Mouse (Mus musculus) heart, embryonic 14.5 days (tissue): Measurements from ENCODE around the gene Usp20. TPM values are rescaled to one million over a fixed set of nuclear protein-coding genes. Genes with fewer than 3 reads are reported as not detected.

Source experiments
- ATAC-seq: fragments of 200-750 bp; cut with Nextera tagmentation; 2 replicates; pipeline ENCODE4 v1.8.0; 2017; ENCODE audit warnings: low read depth, moderate TSS enrichment; ENCODE audit not compliant: insufficient number of reproducible peaks, insufficient read depth, low FRiP score
- H3K27ac ChIP-seq, 2 experiments: fragments of 200-500 bp in 1 of 2; fragments of 300-500 bp in 1 of 2; sonication (generic) in 1 of 2; replicated peaks in 1 of 2; 2 replicates each; pipeline ENCODE4 v1.5.1; 2012 to 2014; ENCODE audit warnings: low read depth in 2 of 2, low read length in 2 of 2, control low read depth in 1 of 2, mild to moderate bottlenecking in 1 of 2, mixed read lengths in 1 of 2; ENCODE audit not compliant: control insufficient read depth in 1 of 2, insufficient read depth in 1 of 2
- H3K27me3 ChIP-seq: fragments of 300-500 bp; sonication (generic); 2 replicates; pipeline ENCODE4 v1.6.1; 2014; ENCODE audit warnings: mild to moderate bottlenecking, low read length, control low read depth; ENCODE audit not compliant: control insufficient read depth, insufficient read depth
- H3K36me3 ChIP-seq: fragments of 300-500 bp; sonication (generic); 2 replicates; pipeline ENCODE4 v1.6.1; 2014; ENCODE audit warnings: mild to moderate bottlenecking, control low read depth, low read length, mixed read lengths; ENCODE audit not compliant: control insufficient read depth, insufficient read depth
- H3K4me1 ChIP-seq, 2 experiments: fragments of 200-500 bp in 1 of 2; fragments of 300-500 bp in 1 of 2; sonication (generic) in 1 of 2; 2 replicates each; pipeline ENCODE4 v1.6.1; 2012 to 2014; ENCODE audit warnings: low read length in 2 of 2, control low read depth in 1 of 2, mixed read lengths in 1 of 2; ENCODE audit not compliant: control insufficient read depth in 2 of 2, insufficient read depth in 2 of 2
- H3K4me2 ChIP-seq: fragments of 300-500 bp; sonication (generic); 2 replicates; pipeline ENCODE4 v1.6.1; 2014; ENCODE audit warnings: mild to moderate bottlenecking, low read length
- H3K4me3 ChIP-seq, 2 experiments: fragments of 200-500 bp in 1 of 2; fragments of 300-500 bp in 1 of 2; sonication (generic) in 1 of 2; 2 replicates each; pipeline ENCODE4 v1.5.1; 2012 to 2014; ENCODE audit warnings: low read length in 2 of 2, mild to moderate bottlenecking in 2 of 2, control low read depth in 1 of 2, low read depth in 1 of 2, moderate library complexity in 1 of 2; ENCODE audit not compliant: control insufficient read depth in 1 of 2, insufficient read depth in 1 of 2
- H3K9ac ChIP-seq: fragments of 300-500 bp; sonication (generic); 2 replicates; pipeline ENCODE4 v1.6.1; 2014; ENCODE audit warnings: mild to moderate bottlenecking, low read length
- H3K9me3 ChIP-seq: fragments of 300-500 bp; sonication (generic); 2 replicates; pipeline ENCODE4 v1.6.1; 2016; ENCODE audit warnings: low read length, control low read depth; ENCODE audit not compliant: control insufficient read depth
- WGBS: fragments of 180-500 bp; shearing (Covaris S2); extraction: QIAGEN DNeasy Blood & Tissue Kit; methylation state at CpG from one replicate; pipeline ENCODE4 v1.1.7; 2014; 5-methylcytosine and 5-hydroxymethylcytosine counted together
- polyA plus RNA-seq: library from polyadenylated mRNA; unstranded; fragments of >200 nt; fragmentation: Nextera tagmentation; extraction: Ambion mirVana; gene quantifications from 2 replicates; pipeline ENCODE4 v1.2.1, GENCODE M21; 2014

Gene Usp20
- polyA plus RNA-seq, 1 experiment from 2014 or later, result 35.6 TPM

- Histone ChIP-seq H3K4me3 (no peak overlapping the region), H3K27me3 (no peaks in the 10 kb centered on the region), H3K4me1 (peaks cover 12 to 21% of the 10 kb centered on the region in 2 experiments), H3K9me3 (no peaks in the 10 kb centered on the region), H3K36me3 (peaks cover 66% of the 10 kb centered on the region), H3K4me2 (no peak overlapping the region), H3K9ac (no peak overlapping the region), H3K27ac (no peak overlapping the region)
- no peak for ATAC-seq
- 84% methylated on average over 5 of the region's 5 CpGs for WGBS
Measured at GRCm38 (mm10) chr2:31023940-31024339, 41.9 kb downstream of the Usp20 start.

- peaks cover 62% of the 10 kb centered on the region for H3K36me3 ChIP-seq
- H3K27ac ChIP-seq, result peak overlapping the region; percentile 39 to 69; a peak in 3 of 4 replicates
- no peak for ATAC-seq
- H3K9me3 ChIP-seq, result no peaks in the 10 kb centered on the region
- no peak overlapping the region for H3K4me3 ChIP-seq
- H3K27me3 ChIP-seq, result no peaks in the 10 kb centered on the region
- WGBS, result 24% methylated on average over 5 of the region's 5 CpGs
- H3K9ac ChIP-seq, result no peak overlapping the region
- peaks cover 12 to 21% of the 10 kb centered on the region in 2 experiments for H3K4me1 ChIP-seq
- H3K4me2 ChIP-seq, result no peak overlapping the region
Measured at GRCm38 (mm10) chr2:31024618-31025370, 42.7 kb downstream of the Usp20 start.

GRCm38 (mm10) chr2:31025458-31025857, 43.4 kb downstream of the Usp20 start:
- H3K4me2 ChIP-seq, result no peak overlapping the region
- no peaks in the 10 kb centered on the region for H3K9me3 ChIP-seq
- ATAC-seq, result no peak; the same call in 1 of the 2 replicates
- peak overlapping the region; percentile 39 to 69 for H3K27ac ChIP-seq
- no peak overlapping the region for H3K4me3 ChIP-seq
- H3K27me3 ChIP-seq, result no peaks in the 10 kb centered on the region
- H3K4me1 ChIP-seq, result peaks cover 12 to 21% of the 10 kb centered on the region in 2 experiments
- H3K9ac ChIP-seq, result no peak overlapping the region
- 38% methylated on average over 3 of the region's 3 CpGs for WGBS
- H3K36me3 ChIP-seq, result peaks cover 62% of the 10 kb centered on the region

GRCm38 (mm10) chr2:31026642-31027041, 44.6 kb downstream of the Usp20 start:
- no peaks in the 10 kb centered on the region for H3K9me3 ChIP-seq
- no peaks in the 10 kb centered on the region for H3K27me3 ChIP-seq
- H3K4me2 ChIP-seq, result no peak overlapping the region
- ATAC-seq, result no peak
- peaks cover 12 to 21% of the 10 kb centered on the region in 2 experiments for H3K4me1 ChIP-seq
- peaks cover 60% of the 10 kb centered on the region for H3K36me3 ChIP-seq
- H3K4me3 ChIP-seq, result no peak overlapping the region
- H3K27ac ChIP-seq, result peak overlapping the region; percentile 29 to 69
- 37% methylated on average over 8 of the region's 8 CpGs for WGBS
- H3K9ac ChIP-seq, result peak overlapping the region; percentile 34

- H3K9me3 ChIP-seq, result no peaks in the 10 kb centered on the region
- peaks cover 2 to 7% of the 10 kb centered on the region in 2 experiments; a peak in 3 of 4 replicates for H3K4me1 ChIP-seq
- no peaks in the 10 kb centered on the region for H3K27me3 ChIP-seq
- peaks cover 91% of the 10 kb centered on the region for H3K36me3 ChIP-seq
- ATAC-seq, result no peak
- no peak overlapping the region for H3K4me2 ChIP-seq
- no peak overlapping the region for H3K4me3 ChIP-seq
- H3K9ac ChIP-seq, result no peak overlapping the region
- no peak overlapping the region for H3K27ac ChIP-seq
- 94% methylated on average over 7 of the region's 7 CpGs for WGBS
Measured at GRCm38 (mm10) chr2:31031972-31032371, 49.9 kb downstream of the Usp20 start.

GRCm38 (mm10) chr2:31036811-31037210, 54.7 kb downstream of the Usp20 start:
- Histone ChIP-seq H3K4me2 (no peak overlapping the region), H3K36me3 (peaks cover 91% of the 10 kb centered on the region), H3K9ac (no peak overlapping the region), H3K27me3 (no peaks in the 10 kb centered on the region), H3K9me3 (no peaks in the 10 kb centered on the region), H3K27ac (no peak overlapping the region), H3K4me1 (no peaks in the 10 kb centered on the region), H3K4me3 (no peak overlapping the region)
- ATAC-seq, result no peak
- 89% methylated on average over 6 of the region's 6 CpGs for WGBS

- H3K4me3 ChIP-seq, result no peak overlapping the region
- H3K36me3 ChIP-seq, result peaks cover 75% of the 10 kb centered on the region
- no peak for ATAC-seq
- H3K4me2 ChIP-seq, result no peak overlapping the region
- WGBS, result 95% methylated on average over 3 of the region's 3 CpGs
- H3K4me1 ChIP-seq, result no peaks in the 10 kb centered on the region
- no peaks in the 10 kb centered on the region for H3K9me3 ChIP-seq
- no peak overlapping the region for H3K9ac ChIP-seq
- H3K27me3 ChIP-seq, result no peaks in the 10 kb centered on the region
- H3K27ac ChIP-seq, result no peak overlapping the region
Measured at GRCm38 (mm10) chr2:31040043-31040442, 58.0 kb downstream of the Usp20 start.

GRCm38 (mm10) chr2:31040487-31040886, 58.4 kb downstream of the Usp20 start:
- Histone ChIP-seq H3K4me3 (no peak overlapping the region), H3K9ac (no peak overlapping the region), H3K36me3 (peaks cover 71% of the 10 kb centered on the region), H3K27me3 (no peaks in the 10 kb centered on the region), H3K27ac (no peak overlapping the region), H3K4me2 (no peak overlapping the region), H3K4me1 (no peaks in the 10 kb centered on the region), H3K9me3 (no peaks in the 10 kb centered on the region)
- ATAC-seq, result no peak
- WGBS, result 82% methylated on average over 3 of the region's 3 CpGs
